Mouse (Mus musculus): ENCODE results near the gene Sort1.

The Sort1 gene

GRCm38 (mm10) chr3:108327916-108328315 is 44.0 kb downstream of the Sort1 start:
- DNase-seq (ENCODE audit: low read depth, low spot score), result no peak

GRCm38 (mm10) chr3:108328441-108328841 is 44.6 kb downstream of the Sort1 start:
- no peak for DNase-seq (ENCODE audit: low read depth, low spot score)

- DNase-seq (ENCODE audit: low read depth, low spot score), result no peak
These were observed 46.9 kb downstream of the Sort1 start for GRCm38 (mm10) chr3:108330812-108331211.

DNA sequence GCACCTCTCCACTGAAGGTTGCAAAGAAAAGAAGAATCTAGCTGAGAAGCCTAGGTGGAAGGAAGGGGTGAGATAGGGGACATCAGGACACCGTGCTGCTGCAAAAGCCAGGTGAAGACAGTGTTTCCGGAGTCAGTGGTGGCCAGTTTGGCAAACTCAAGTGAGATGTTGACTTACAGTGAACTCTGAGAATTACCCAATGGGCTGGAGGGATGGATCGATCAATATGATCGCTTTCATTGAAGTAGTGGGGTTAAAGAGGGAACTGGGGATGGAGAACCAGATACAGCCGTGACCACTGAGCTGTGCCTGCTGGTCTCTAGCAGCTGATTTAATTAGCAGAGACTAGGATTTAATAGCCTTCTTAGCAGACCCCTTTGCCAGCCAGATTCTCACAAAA is 53.0 kb downstream of the Sort1 start:
- no peak for DNase-seq (ENCODE audit: low read depth, low spot score)

GRCm38 (mm10) chr3:108341040-108341439 is 57.2 kb downstream of the Sort1 start:
- DNase-seq (ENCODE audit: low read depth, low spot score), result no peak

- no peak for DNase-seq (ENCODE audit: low read depth, low spot score)
These were observed 58.3 kb downstream of the Sort1 start for GRCm38 (mm10) chr3:108342185-108342584.

DNA sequence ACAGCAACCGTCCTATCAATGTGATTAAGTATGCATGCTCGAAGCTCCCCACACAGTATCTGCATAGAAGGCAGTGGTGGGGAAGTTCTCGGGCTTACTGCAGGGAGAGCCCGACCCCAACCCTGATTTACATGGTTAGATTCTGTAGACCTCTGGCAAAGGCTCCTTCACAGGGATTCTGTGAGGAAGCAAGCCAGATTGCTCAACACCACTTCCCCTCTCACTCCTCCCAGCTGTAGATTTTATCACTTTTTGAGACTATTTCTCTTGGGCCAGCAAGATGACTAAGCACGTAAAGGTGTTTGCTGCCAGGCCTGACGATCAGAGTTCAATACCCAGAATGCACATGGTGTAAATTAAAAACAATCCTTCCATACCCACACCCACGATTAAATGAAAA is 62.0 kb downstream of the Sort1 start:
- DNase-seq (ENCODE audit: low read depth, low spot score), result no peak

- no peak for DNase-seq (ENCODE audit: low read depth, low spot score)
These were observed 64.5 kb downstream of the Sort1 start for GRCm38 (mm10) chr3:108348376-108348775.

GRCm38 (mm10) chr3:108355245-108355644 is 71.4 kb downstream of the Sort1 start:
- DNase-seq (ENCODE audit: low read depth, low spot score), result no peak

GRCm38 (mm10) chr3:108357051-108357450 is 73.2 kb downstream of the Sort1 start:
- no peak for DNase-seq (ENCODE audit: low read depth, low spot score)

- no peak for DNase-seq (ENCODE audit: low read depth, low spot score)
These were observed 74.6 kb downstream of the Sort1 start for GRCm38 (mm10) chr3:108358445-108358844.

DNA sequence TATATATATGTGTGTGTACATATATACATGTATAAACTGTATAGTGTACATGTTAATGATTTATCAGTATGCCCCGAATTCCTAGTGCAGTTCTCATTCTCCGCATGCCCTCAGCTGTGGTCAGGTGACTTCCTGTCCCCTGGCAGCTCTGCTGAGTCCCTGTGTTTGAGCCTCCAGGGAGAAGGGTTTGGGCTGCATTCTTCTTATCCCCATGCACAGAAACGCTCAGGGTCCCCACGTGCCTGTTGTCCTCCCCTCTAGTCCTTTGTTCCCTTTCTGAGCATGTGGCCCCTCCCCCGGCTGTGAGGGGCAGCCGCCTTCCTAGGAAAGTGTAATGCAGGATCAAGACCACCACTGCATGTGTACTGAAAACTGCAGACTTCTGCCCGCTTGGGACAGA is 77.0 kb downstream of the Sort1 start:
- DNase-seq (ENCODE audit: low read depth, low spot score), result no peak

- DNase-seq (ENCODE audit: low read depth, low spot score), result no peak
These were observed 79.7 kb downstream of the Sort1 start for GRCm38 (mm10) chr3:108363626-108364025.

- DNase-seq (ENCODE audit: low read depth, low spot score), result no peak
These were observed 80.6 kb downstream of the Sort1 start, which contains the start of gene Mybphl for GRCm38 (mm10) chr3:108364270-108364995. Gene Mybphl (plus strand): TSS chr3:108364911.

GRCm38 (mm10) chr3:108367173-108367572 is 83.3 kb downstream of the Sort1 start:
- DNase-seq (ENCODE audit: low read depth, low spot score), result no peak

- no peak for DNase-seq (ENCODE audit: low read depth, low spot score)
These were observed 83.9 kb downstream of the Sort1 start for GRCm38 (mm10) chr3:108367828-108368227.

DNA sequence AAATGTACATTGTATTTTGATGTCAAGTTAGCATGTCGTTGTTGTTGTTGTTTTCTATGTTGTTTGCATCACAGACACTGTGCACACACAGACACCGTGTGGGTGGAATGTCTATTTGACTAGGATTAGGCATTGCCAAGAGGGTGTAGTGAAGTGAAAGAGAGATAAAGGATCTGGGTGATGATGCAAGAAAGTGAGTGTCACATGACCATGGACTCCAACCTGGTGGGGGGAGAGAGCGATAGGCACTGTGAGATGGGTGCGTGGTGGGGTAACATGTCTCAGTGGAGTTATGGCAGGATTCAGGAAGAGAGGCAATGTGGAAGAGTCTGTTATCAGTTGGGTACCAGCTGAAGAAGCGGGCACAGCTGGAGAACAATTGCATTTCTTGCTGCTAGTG is 84.8 kb downstream of the Sort1 start:
- DNase-seq (ENCODE audit: low read depth, low spot score), result no peak

- no peak for DNase-seq (ENCODE audit: low read depth, low spot score)
These were observed 88.4 kb downstream of the Sort1 start for GRCm38 (mm10) chr3:108372274-108372673.

GRCm38 (mm10) chr3:108372691-108373090 is 88.8 kb downstream of the Sort1 start:
- DNase-seq (ENCODE audit: low read depth, low spot score), result no peak

DNA sequence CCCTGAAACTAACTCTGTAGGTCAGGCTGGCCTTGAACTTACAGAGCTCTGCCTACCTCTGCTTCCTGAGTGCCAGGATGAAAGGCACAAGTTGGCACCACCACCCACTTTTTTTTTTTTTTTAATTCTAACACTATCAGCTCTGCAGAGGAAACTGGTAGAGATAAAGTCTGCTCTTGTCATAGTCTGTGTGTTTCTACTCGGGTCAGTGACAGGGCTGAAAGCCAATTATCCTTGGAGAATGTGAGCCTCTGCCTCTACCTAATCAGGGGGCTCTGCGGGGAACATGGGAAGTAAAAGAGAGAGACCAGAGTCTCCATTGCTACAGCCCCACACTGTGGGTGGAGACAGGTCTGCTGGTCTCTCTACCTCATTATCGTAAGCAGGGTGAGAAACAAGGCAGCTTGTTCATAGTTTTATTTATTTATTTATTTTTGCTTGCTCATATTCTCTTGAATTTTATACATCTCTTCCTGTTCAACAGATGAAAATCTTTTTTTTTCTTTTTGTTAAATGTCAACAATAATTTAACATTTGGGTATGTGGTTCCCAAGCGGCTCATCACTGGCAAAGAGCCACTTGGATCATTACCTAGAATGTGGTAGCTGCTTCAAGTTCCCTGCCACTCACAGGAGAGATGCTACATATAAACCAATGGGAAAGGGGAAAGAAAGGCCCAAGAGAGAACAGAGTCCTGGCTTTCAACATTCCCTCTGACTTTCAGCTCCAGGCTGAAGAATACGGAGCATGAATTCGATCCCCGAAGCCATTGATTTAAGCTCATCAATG is 95.2 kb downstream of the Sort1 start:
- DNase-seq (ENCODE audit: low read depth, low spot score), result no peak

DNA sequence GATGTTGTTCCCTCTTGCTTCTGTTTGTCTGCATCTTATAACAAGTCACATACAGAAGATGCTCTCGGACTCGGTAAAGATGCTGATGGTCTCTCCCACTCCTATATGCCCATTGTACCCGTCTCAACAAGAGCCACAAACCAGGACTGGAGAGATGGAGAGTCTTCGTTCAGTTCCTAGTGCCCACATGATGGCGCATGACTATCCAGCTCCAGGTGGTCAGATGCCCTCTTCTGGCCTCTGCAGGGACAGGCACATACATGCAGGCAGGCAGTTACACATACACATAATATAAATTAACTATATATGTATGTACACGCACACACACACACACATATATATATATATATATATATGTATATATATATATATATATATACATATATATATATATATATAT is 96.8 kb downstream of the Sort1 start:
- DNase-seq (ENCODE audit: low read depth, low spot score), result peak; percentile 42

- DNase-seq (ENCODE audit: low read depth, low spot score), result peak; percentile 45
These were observed 98.3 kb downstream of the Sort1 start for GRCm38 (mm10) chr3:108381945-108382875.

Data from CD4-positive, CD25-positive, alpha-beta regulatory T cell, adult 2 months (primary cell).